Mouse (Mus musculus) kidney, embryonic 14.5 days (tissue): ENCODE data around the gene Tent5c. TPM values are rescaled to one million over a fixed set of nuclear protein-coding genes. Genes with fewer than 3 reads are reported as not detected.
"Not testable (repeated sequence)": the region's sequence is repeated elsewhere in the genome, so short reads cannot be mapped to it uniquely, and the experiment has no call there.

Source experiments
- ATAC-seq: fragments of 200-750 bp; cut with Nextera tagmentation; 2 replicates; pipeline ENCODE4 v1.8.0; 2017; ENCODE audit warnings: moderate number of reproducible peaks, mild to moderate bottlenecking, moderate TSS enrichment, moderate library complexity; ENCODE audit not compliant: low FRiP score, low TSS enrichment
- H3K27ac ChIP-seq: fragments of 300-500 bp; sonication (generic); 2 replicates; pipeline ENCODE4 v1.5.1; 2014; ENCODE audit warnings: low read depth, mild to moderate bottlenecking, low read length, moderate library complexity, mixed read lengths
- H3K27me3 ChIP-seq: fragments of 300-500 bp; sonication (generic); 2 replicates; pipeline ENCODE4 v1.6.1; 2014; ENCODE audit warnings: mild to moderate bottlenecking, low read length; ENCODE audit not compliant: control insufficient read depth, insufficient read depth
- H3K36me3 ChIP-seq: fragments of 300-500 bp; sonication (generic); 2 replicates; pipeline ENCODE4 v1.6.1; 2014; ENCODE audit warnings: low read length, mixed read lengths; ENCODE audit not compliant: control insufficient read depth, insufficient read depth
- H3K4me1 ChIP-seq: fragments of 300-500 bp; sonication (generic); 2 replicates; pipeline ENCODE4 v1.6.1; 2014; ENCODE audit warnings: low read length, mixed read lengths; ENCODE audit not compliant: control insufficient read depth, insufficient read depth
- H3K4me2 ChIP-seq: fragments of 300-500 bp; sonication (generic); replicated peaks from 2 replicates; pipeline ENCODE4 v1.6.1; 2014; ENCODE audit warnings: low read depth, mild to moderate bottlenecking, low read length
- H3K4me3 ChIP-seq: fragments of 300-500 bp; sonication (generic); 2 replicates; pipeline ENCODE4 v1.5.1; 2014; ENCODE audit warnings: mild to moderate bottlenecking, low read length
- H3K9ac ChIP-seq: fragments of 300-500 bp; sonication (generic); 2 replicates; pipeline ENCODE4 v1.6.1; 2014; ENCODE audit warnings: low read depth, mild to moderate bottlenecking, low read length, moderate library complexity
- H3K9me3 ChIP-seq: fragments of 300-500 bp; sonication (generic); 2 replicates; pipeline ENCODE4 v1.6.1; 2016; ENCODE audit warnings: low read length; ENCODE audit not compliant: control insufficient read depth
- WGBS: fragments of 180-500 bp; shearing (Covaris S2); extraction: QIAGEN DNeasy Blood & Tissue Kit; methylation state at CpG from one replicate; pipeline ENCODE4 v1.1.7; 2014; 5-methylcytosine and 5-hydroxymethylcytosine counted together
- polyA plus RNA-seq: library from polyadenylated mRNA; unstranded; fragments of >200 nt; fragmentation: Nextera tagmentation; extraction: Ambion mirVana; gene quantifications from 2 replicates; pipeline ENCODE4 v1.2.1, GENCODE M21; 2014

The Tent5c gene
- polyA plus RNA-seq, 1 experiment from 2014 or later: 5.7 TPM

GRCm38 (mm10) chr3:100420691-100421056, 68.5 kb downstream of the Tent5c start:
- Histone ChIP-seq H3K4me2 (no peak overlapping the region), H3K27ac (no peak overlapping the region), H3K4me3 (no peak overlapping the region), H3K36me3 (no peaks in the 10 kb centered on the region), H3K9ac (no peak overlapping the region), H3K4me1 (peaks cover 13% of the 10 kb centered on the region), H3K27me3 (no peaks in the 10 kb centered on the region), H3K9me3 (no peaks in the 10 kb centered on the region)
- ATAC-seq: no peak
- 39% methylated on average over 5 of the region's 5 CpGs for WGBS

- ATAC-seq: no peak
- WGBS: 75% methylated on average over 10 of the region's 10 CpGs
- no peak overlapping the region for H3K9ac ChIP-seq
Measured at GRCm38 (mm10) chr3:100419962-100420690, 69.0 kb downstream of the Tent5c start.

GRCm38 (mm10) chr3:100418387-100418786, 70.7 kb downstream of the Tent5c start:
- H3K4me2 ChIP-seq: no peak overlapping the region; the same call in 1 of the 2 replicates
- no peak for ATAC-seq
- H3K9ac ChIP-seq: no peak overlapping the region
- H3K27me3 ChIP-seq: no peaks in the 10 kb centered on the region
- H3K36me3 ChIP-seq: no peaks in the 10 kb centered on the region
- H3K4me1 ChIP-seq: peaks cover 13% of the 10 kb centered on the region
- no peak overlapping the region for H3K4me3 ChIP-seq
- H3K27ac ChIP-seq: no peak overlapping the region
- WGBS: 70% methylated on average over 1 of the region's 1 CpGs
- no peaks in the 10 kb centered on the region for H3K9me3 ChIP-seq

More at GRCm38 (mm10) chr3:100419962-100420690, 69.0 kb downstream of the Tent5c start:
- Histone ChIP-seq H3K4me2 (no peak overlapping the region), H3K4me3 (no peak overlapping the region), H3K27me3 (no peaks in the 10 kb centered on the region), H3K4me1 (peaks cover 13% of the 10 kb centered on the region), H3K9me3 (no peaks in the 10 kb centered on the region), H3K36me3 (no peaks in the 10 kb centered on the region), H3K27ac (no peak overlapping the region)

GRCm38 (mm10) chr3:100417772-100418311, 71.3 kb downstream of the Tent5c start:
- H3K4me3 ChIP-seq: no peak overlapping the region; the same call in 1 of the 2 replicates
- H3K27me3 ChIP-seq: no peaks in the 10 kb centered on the region
- no peaks in the 10 kb centered on the region for H3K9me3 ChIP-seq
- peak; percentile 68 for ATAC-seq
- H3K4me2 ChIP-seq: peak overlapping the region; percentile 28
- no peak overlapping the region for H3K9ac ChIP-seq
- 13% methylated on average over 10 of the region's 10 CpGs for WGBS
- no peak overlapping the region for H3K27ac ChIP-seq
- H3K4me1 ChIP-seq: peaks cover 13% of the 10 kb centered on the region
- no peaks in the 10 kb centered on the region for H3K36me3 ChIP-seq

- Histone ChIP-seq H3K9me3 (no peaks in the 10 kb centered on the region), H3K4me3 (no peak overlapping the region), H3K4me2 (no peak overlapping the region), H3K36me3 (no peaks in the 10 kb centered on the region), H3K27ac (no peak overlapping the region), H3K27me3 (no peaks in the 10 kb centered on the region), H3K9ac (no peak overlapping the region), H3K4me1 (peaks cover 13% of the 10 kb centered on the region)
- WGBS: 86% methylated on average over 5 of the region's 5 CpGs
- no peak for ATAC-seq
Measured at GRCm38 (mm10) chr3:100415671-100416070, 73.5 kb downstream of the Tent5c start.

- not testable (repeated sequence) for H3K4me3 ChIP-seq, H3K36me3 ChIP-seq, H3K9ac ChIP-seq, ATAC-seq, H3K4me2 ChIP-seq, H3K27me3 ChIP-seq, H3K27ac ChIP-seq, H3K9me3 ChIP-seq
- WGBS: 99% methylated on average over 3 of the region's 3 CpGs
- peaks cover 11% of the 10 kb centered on the region for H3K4me1 ChIP-seq
Measured at GRCm38 (mm10) chr3:100413586-100413985, 75.5 kb downstream of the Tent5c start.

GRCm38 (mm10) chr3:100411945-100412344, 77.2 kb downstream of the Tent5c start:
- ATAC-seq: no peak
- Histone ChIP-seq H3K4me1 (no peaks in the 10 kb centered on the region), H3K4me2 (no peak overlapping the region), H3K36me3 (no peaks in the 10 kb centered on the region), H3K27me3 (no peaks in the 10 kb centered on the region), H3K27ac (no peak overlapping the region), H3K4me3 (no peak overlapping the region), H3K9ac (no peak overlapping the region), H3K9me3 (no peaks in the 10 kb centered on the region)
- WGBS: 79% methylated on average over 7 of the region's 7 CpGs

- WGBS: 81% methylated on average over 2 of the region's 2 CpGs
- no peak for ATAC-seq
- H3K36me3 ChIP-seq: no peaks in the 10 kb centered on the region
- no peaks in the 10 kb centered on the region for H3K27me3 ChIP-seq
- no peak overlapping the region for H3K4me3 ChIP-seq
- H3K9ac ChIP-seq: no peak overlapping the region
- no peaks in the 10 kb centered on the region for H3K4me1 ChIP-seq
- H3K27ac ChIP-seq: no peak overlapping the region
- no peak overlapping the region for H3K4me2 ChIP-seq
- H3K9me3 ChIP-seq: no peaks in the 10 kb centered on the region
Measured at GRCm38 (mm10) chr3:100409280-100409679, 79.8 kb downstream of the Tent5c start.

- no peak overlapping the region for H3K4me2 ChIP-seq
- H3K36me3 ChIP-seq: no peaks in the 10 kb centered on the region
- no peak overlapping the region for H3K27ac ChIP-seq
- H3K4me3 ChIP-seq: no peak overlapping the region
- H3K9ac ChIP-seq: no peak overlapping the region
- no peak for ATAC-seq
- no peaks in the 10 kb centered on the region for H3K27me3 ChIP-seq
- WGBS: 86% methylated on average over 2 of the region's 2 CpGs
- H3K9me3 ChIP-seq: no peaks in the 10 kb centered on the region
- no peaks in the 10 kb centered on the region for H3K4me1 ChIP-seq
Measured at GRCm38 (mm10) chr3:100408351-100409043, 80.6 kb downstream of the Tent5c start.
